Mouse (Mus musculus) MEL (cell line): ENCODE measurements around the gene Il27ra. TPM values are rescaled to one million over a fixed set of nuclear protein-coding genes. Genes with fewer than 3 reads are reported as not detected.

Experiments used
- DNase-seq: peaks from one replicate; pipeline ENCODE4 v3.0.0; 2011; ENCODE audit warnings: low read depth, low spot score
- H3K27ac ChIP-seq: 2 replicates; pipeline ENCODE4 v1.5.1; 2012; ENCODE audit warnings: low read depth, mild to moderate bottlenecking, control low read depth, low read length, moderate library complexity; ENCODE audit not compliant: control insufficient read depth
- H3K27me3 ChIP-seq, 2 experiments: fragments of 150-350 bp in 1 of 2; sonication (generic) in 1 of 2; 2 replicates each; pipeline ENCODE4 v1.6.1; 2012; ENCODE audit warnings: low read length in 2 of 2, mild to moderate bottlenecking in 2 of 2, improper control_type of control experiment in 1 of 2, moderate library complexity in 1 of 2; ENCODE audit not compliant: insufficient read depth in 2 of 2, control insufficient read depth in 1 of 2
- H3K36me3 ChIP-seq, 2 experiments: 2 replicates each; pipeline ENCODE4 v1.6.1; 2012 to 2014; ENCODE audit warnings: low read length in 2 of 2, improper control_type of control experiment in 1 of 2, inconsistent platforms in 1 of 2, mild to moderate bottlenecking in 1 of 2; ENCODE audit not compliant: insufficient read depth in 2 of 2, control insufficient read depth in 1 of 2
- H3K4me1 ChIP-seq, 2 experiments: fragments of 150-350 bp in 1 of 2; sonication (generic) in 1 of 2; 2 replicates each; pipeline ENCODE4 v1.6.1; 2012; ENCODE audit warnings: low read length in 2 of 2, improper control_type of control experiment in 1 of 2, mild to moderate bottlenecking in 1 of 2; ENCODE audit not compliant: insufficient read depth in 2 of 2, control insufficient read depth in 1 of 2
- H3K4me3 ChIP-seq, 2 experiments: fragments of 150-350 bp in 1 of 2; sonication (generic) in 1 of 2; 2 replicates each; pipeline ENCODE4 v1.5.1; 2012; ENCODE audit warnings: low read depth in 2 of 2, low read length in 2 of 2, mild to moderate bottlenecking in 2 of 2, moderate library complexity in 2 of 2, control low read depth in 1 of 2, improper control_type of control experiment in 1 of 2; ENCODE audit not compliant: control insufficient read depth in 1 of 2, insufficient read depth in 1 of 2
- H3K79me2 ChIP-seq: 2 replicates; pipeline ENCODE4 v1.6.1; 2012; ENCODE audit warnings: mild to moderate bottlenecking, low read length, moderate library complexity; ENCODE audit not compliant: control insufficient read depth, poor library complexity, insufficient read depth
- H3K9ac ChIP-seq: 2 replicates; pipeline ENCODE4 v1.6.1; 2012; ENCODE audit warnings: low read depth, mild to moderate bottlenecking, control low read depth, low read length, moderate library complexity; ENCODE audit not compliant: control insufficient read depth, poor library complexity, severe bottlenecking
- H3K9me3 ChIP-seq: fragments of 150-350 bp; sonication (generic); replicated peaks from 2 replicates; pipeline ENCODE4 v1.6.1; 2012; ENCODE audit warnings: mild to moderate bottlenecking, low read length, improper control_type of control experiment, moderate library complexity; ENCODE audit not compliant: insufficient read depth
- CHD1 ChIP-seq: IDR thresholded peaks from 2 replicates; pipeline ENCODE4 v1.6.1; 2012; ENCODE audit warnings: low read depth, mild to moderate bottlenecking, inconsistent platforms, low read length, improper control_type of control experiment
- CHD2 ChIP-seq: IDR thresholded peaks from 2 replicates; pipeline ENCODE4 v1.6.1; 2011; ENCODE audit warnings: low read length, improper control_type of control experiment
- CTCF ChIP-seq, 3 experiments: IDR thresholded peaks in 2 of 3; conservative IDR thresholded peaks in 1 of 3; 2 replicates each; pipeline ENCODE4 v1.5.1; 2011 to 2012; ENCODE audit warnings: low read length in 3 of 3, low read depth in 2 of 3, mild to moderate bottlenecking in 2 of 3, improper control_type of control experiment in 1 of 3, inconsistent platforms in 1 of 3, mixed read lengths in 1 of 3, moderate library complexity in 1 of 3; ENCODE audit not compliant: control insufficient read depth in 1 of 3, insufficient read depth in 1 of 3, poor library complexity in 1 of 3, severe bottlenecking in 1 of 3
- ELF1 ChIP-seq: IDR thresholded peaks from 2 replicates; pipeline ENCODE4 v1.6.1; 2014; ENCODE audit warnings: low read depth, mild to moderate bottlenecking, inconsistent platforms, low read length, improper control_type of control experiment, moderate library complexity
- ETS1 ChIP-seq: IDR thresholded peaks from 2 replicates; pipeline ENCODE4 v1.6.1; 2012; ENCODE audit warnings: low read depth, mild to moderate bottlenecking, inconsistent platforms, low read length, improper control_type of control experiment, moderate library complexity
- GABPA ChIP-seq: IDR thresholded peaks from 2 replicates; pipeline ENCODE4 v1.6.1; 2012; ENCODE audit warnings: low read depth, mild to moderate bottlenecking, inconsistent platforms, low read length, improper control_type of control experiment, moderate library complexity
- GATA1 ChIP-seq: IDR thresholded peaks from 2 replicates; pipeline ENCODE4 v1.6.1; 2011; ENCODE audit warnings: low read depth, low read length, improper control_type of control experiment
- HCFC1 ChIP-seq: IDR thresholded peaks from 2 replicates; pipeline ENCODE4 v1.6.1; 2012; ENCODE audit warnings: low read depth, mild to moderate bottlenecking, inconsistent platforms, low read length, improper control_type of control experiment, moderate library complexity
- JUND ChIP-seq: IDR thresholded peaks from 2 replicates; pipeline ENCODE4 v1.6.1; 2011; ENCODE audit warnings: low read depth, mild to moderate bottlenecking, improper control_type of control experiment, low read length
- KAT2A ChIP-seq: conservative IDR thresholded peaks from 2 replicates; pipeline ENCODE4 v1.6.1; 2012; ENCODE audit warnings: low read depth, low read length, improper control_type of control experiment, inconsistent platforms
- MXI1 ChIP-seq: IDR thresholded peaks from 2 replicates; pipeline ENCODE4 v1.6.1; 2011; ENCODE audit warnings: mild to moderate bottlenecking, low read depth, low read length, improper control_type of control experiment
- MYC ChIP-seq: IDR thresholded peaks from 2 replicates; pipeline ENCODE4 v1.6.1; 2011; ENCODE audit warnings: low read depth, mild to moderate bottlenecking, low read length, improper control_type of control experiment, moderate library complexity
- NELFE ChIP-seq: IDR thresholded peaks from 2 replicates; pipeline ENCODE4 v1.6.1; 2011; ENCODE audit warnings: low read depth, low read length, improper control_type of control experiment
- NRF1 ChIP-seq: IDR thresholded peaks from 2 replicates; pipeline ENCODE4 v1.6.1; 2014; ENCODE audit warnings: low read depth, mild to moderate bottlenecking, inconsistent platforms, low read length, improper control_type of control experiment, moderate library complexity; ENCODE audit not compliant: poor library complexity, insufficient read depth, severe bottlenecking
- POLR2A ChIP-seq, 2 experiments: IDR thresholded peaks; 2 replicates each; pipeline ENCODE4 v1.6.1; 2011 to 2012; ENCODE audit warnings: low read length in 2 of 2, mild to moderate bottlenecking in 2 of 2, control low read depth in 1 of 2, improper control_type of control experiment in 1 of 2, low read depth in 1 of 2, moderate library complexity in 1 of 2; ENCODE audit not compliant: control insufficient read depth in 1 of 2, insufficient read depth in 1 of 2, poor library complexity in 1 of 2
- POLR2AphosphoS2 ChIP-seq: IDR thresholded peaks from 2 replicates; pipeline ENCODE4 v1.6.1; 2011; ENCODE audit warnings: low read length, improper control_type of control experiment
- RAD21 ChIP-seq: IDR thresholded peaks from 2 replicates; pipeline ENCODE4 v1.6.1; 2011; ENCODE audit warnings: mild to moderate bottlenecking, low read depth, low read length, improper control_type of control experiment
- RCOR1 ChIP-seq: IDR thresholded peaks from 2 replicates; pipeline ENCODE4 v1.6.1; 2012; ENCODE audit warnings: low read depth, mild to moderate bottlenecking, inconsistent platforms, low read length, improper control_type of control experiment
- SIN3A ChIP-seq: IDR thresholded peaks from 2 replicates; pipeline ENCODE4 v1.6.1; 2012; ENCODE audit warnings: low read length, improper control_type of control experiment, inconsistent platforms
- TBP ChIP-seq: IDR thresholded peaks from 2 replicates; pipeline ENCODE4 v1.8.0; 2011; ENCODE audit warnings: low read depth, low read length, improper control_type of control experiment
- TCF12 ChIP-seq: IDR thresholded peaks from 2 replicates; pipeline ENCODE4 v1.6.1; 2014; ENCODE audit warnings: low read depth, mild to moderate bottlenecking, inconsistent platforms, low read length, improper control_type of control experiment, moderate library complexity
- UBTF ChIP-seq: IDR thresholded peaks from 2 replicates; pipeline ENCODE4 v1.6.1; 2012; ENCODE audit warnings: low read depth, mild to moderate bottlenecking, inconsistent platforms, low read length, improper control_type of control experiment, moderate library complexity, borderline replicate concordance; ENCODE audit not compliant: insufficient read depth
- USF1 ChIP-seq: IDR thresholded peaks from 2 replicates; pipeline ENCODE4 v1.6.1; 2014; ENCODE audit warnings: low read depth, mild to moderate bottlenecking, inconsistent platforms, low read length, improper control_type of control experiment, moderate library complexity
- ZC3H11A ChIP-seq: IDR thresholded peaks from 2 replicates; pipeline ENCODE4 v1.6.1; 2012; ENCODE audit warnings: low read depth, mild to moderate bottlenecking, inconsistent platforms, low read length, improper control_type of control experiment
- ZNF384 ChIP-seq: IDR thresholded peaks from 2 replicates; pipeline ENCODE4 v1.6.1; 2012; ENCODE audit warnings: low read depth, mild to moderate bottlenecking, inconsistent platforms, low read length, improper control_type of control experiment
- polyA plus RNA-seq, 2 experiments: library from polyadenylated mRNA; stranded (reverse) in 1 of 2; unstranded in 1 of 2; fragments of >175 nt in 1 of 2; fragments of >200 nt in 1 of 2; gene quantifications; 2 replicates each; pipeline versions ENCODE4 v1.2.1 to v1.2.4; 2012; ENCODE audit warnings: low replicate concordance in 2 of 2, low read depth in 1 of 2; ENCODE audit not compliant: insufficient read length in 2 of 2, insufficient read depth in 1 of 2, missing spikeins in 1 of 2
- total RNA-seq: library from RNA; depleted of rRNA; stranded (reverse); fragments of 300-350 nt; gene quantifications from 2 replicates; pipeline ENCODE4 v1.2.3, GENCODE M21; 2012

Gene Il27ra
- total and polyA plus RNA-seq, 3 experiments = 31.8 to 38.5 TPM; not detected in 1

GRCm38 (mm10) chr8:84066291-84066930 lies 24.0 kb upstream of the Il27ra start, which contains the start of gene Rfx1:
Gene Rfx1, plus strand, starts transcription at chr8:84066834.
- Histone ChIP-seq H3K4me3 (peak within 1 kb of the TSS; percentile 71 to 94), H3K4me1 (peaks cover 6 to 26% of the 10 kb centered on the region in 2 experiments), H3K27me3 (no peaks in the 10 kb centered on the region), H3K79me2 (peaks cover 14% of the 10 kb centered on the region), H3K9me3 (no peaks in the 10 kb centered on the region), H3K9ac (peak within 1 kb of the TSS; percentile 92), H3K36me3 (peaks cover 0 to 28% of the 10 kb centered on the region in 2 experiments; a peak in 2 of 4 replicates), H3K27ac (peak within 1 kb of the TSS; percentile 88)
- peak; percentile 100 for DNase-seq
- TF ChIP-seq JUND = no peak
- TF ChIP-seq RCOR1 = no peak
- TF ChIP-seq ELF1 = peak; percentile 71
- no peak for TF ChIP-seq RAD21
- 0 out of 2 replicates have a peak, but pooled peaks have one; percentile 22 for TF ChIP-seq MYC
- peak; percentile 74; the same call in 1 of the 2 replicates for TF ChIP-seq POLR2AphosphoS2
- no peak for TF ChIP-seq CHD1
- TF ChIP-seq NELFE = peak; percentile 73
- no peak for TF ChIP-seq ZC3H11A
- peak; percentile 96 for TF ChIP-seq CHD2
- TF ChIP-seq KAT2A = peak; percentile 92
- TF ChIP-seq MXI1 = peak; percentile 83
- TF ChIP-seq ZNF384 = no peak
- no peak for TF ChIP-seq GATA1
- no peak for TF ChIP-seq USF1
- peak; percentile 96 for TF ChIP-seq SIN3A
- TF ChIP-seq POLR2A (IDR thresholded peaks at IDR 0.05; ENCODE audit: control insufficient read depth in 1 of 2, insufficient read depth in 1 of 2, low read depth in 1 of 2, low read length in 2 of 2, poor library complexity in 1 of 2) = peak in 1 of 2 experiments; percentile 82; a peak in 3 of 4 replicates
- TF ChIP-seq GABPA = no peak
- no peak for TF ChIP-seq UBTF
- TF ChIP-seq NRF1 = peak; percentile 51; the same call in 1 of the 2 replicates
- TF ChIP-seq HCFC1 = peak; percentile 99
- peak; percentile 74; the same call in 1 of the 2 replicates for TF ChIP-seq ETS1
- peak; percentile 78 for TF ChIP-seq TBP
- TF ChIP-seq TCF12 = no peak; the same call in 1 of the 2 replicates
- no peak for TF ChIP-seq CTCF (IDR thresholded peaks at IDR 0.05 in 2 of 3, conservative IDR thresholded peaks at IDR 0.05 in 1 of 3; ENCODE audit: control insufficient read depth in 1 of 3, insufficient read depth in 1 of 3, low read depth in 2 of 3, low read length in 3 of 3, poor library complexity in 1 of 3, severe bottlenecking in 1 of 3)
